Mouse (Mus musculus) limb, embryonic 13.5 days (tissue): ENCODE data around the gene Serp1. TPM values are rescaled to one million over a fixed set of nuclear protein-coding genes. Genes with fewer than 3 reads are reported as not detected.

ENCODE experiments used
- ATAC-seq: fragments of 200-750 bp; cut with Nextera tagmentation; 2 replicates; pipeline ENCODE4 v1.8.0; 2017; ENCODE audit warnings: low read depth, moderate number of reproducible peaks, moderate TSS enrichment; ENCODE audit not compliant: low FRiP score
- H3K27ac ChIP-seq: fragments of 300-500 bp; sonication (generic); 2 replicates; pipeline ENCODE4 v1.5.1; 2015; ENCODE audit warnings: inconsistent platforms, mild to moderate bottlenecking, moderate library complexity
- H3K27me3 ChIP-seq: fragments of 300-500 bp; sonication (generic); 2 replicates; pipeline ENCODE4 v1.6.1; 2015; ENCODE audit warnings: mild to moderate bottlenecking, inconsistent platforms
- H3K36me3 ChIP-seq: fragments of 300-500 bp; sonication (generic); 2 replicates; pipeline ENCODE4 v1.6.1; 2015; ENCODE audit warnings: inconsistent platforms, mild to moderate bottlenecking, moderate library complexity
- H3K4me1 ChIP-seq: fragments of 300-500 bp; sonication (generic); 2 replicates; pipeline ENCODE4 v1.6.1; 2015; ENCODE audit warnings: inconsistent platforms
- H3K4me2 ChIP-seq: fragments of 300-500 bp; sonication (generic); replicated peaks from 2 replicates; pipeline ENCODE4 v1.6.1; 2015; ENCODE audit warnings: inconsistent platforms, mild to moderate bottlenecking, moderate library complexity
- H3K4me3 ChIP-seq: fragments of 300-500 bp; sonication (generic); 2 replicates; pipeline ENCODE4 v1.5.1; 2015; ENCODE audit warnings: moderate library complexity, mild to moderate bottlenecking, inconsistent platforms
- H3K9ac ChIP-seq: fragments of 300-500 bp; sonication (generic); 2 replicates; pipeline ENCODE4 v1.6.1; 2015; ENCODE audit warnings: mild to moderate bottlenecking, inconsistent platforms
- H3K9me3 ChIP-seq: fragments of 300-500 bp; sonication (generic); 2 replicates; pipeline ENCODE4 v1.6.1; 2016; ENCODE audit warnings: inconsistent platforms
- WGBS: fragments of 180-500 bp; shearing (Covaris S2); methylation state at CpG from one replicate; pipeline ENCODE4 v1.1.7; 2015; 5-methylcytosine and 5-hydroxymethylcytosine counted together
- polyA plus RNA-seq: library from polyadenylated mRNA; unstranded; fragments of >200 nt; fragmentation: Nextera tagmentation; extraction: Ambion mirVana; gene quantifications from 2 replicates; pipeline ENCODE4 v1.2.1, GENCODE M21; 2015

The Serp1 gene
- polyA plus RNA-seq, result 175 and 178 TPM in 2 replicates

DNA sequence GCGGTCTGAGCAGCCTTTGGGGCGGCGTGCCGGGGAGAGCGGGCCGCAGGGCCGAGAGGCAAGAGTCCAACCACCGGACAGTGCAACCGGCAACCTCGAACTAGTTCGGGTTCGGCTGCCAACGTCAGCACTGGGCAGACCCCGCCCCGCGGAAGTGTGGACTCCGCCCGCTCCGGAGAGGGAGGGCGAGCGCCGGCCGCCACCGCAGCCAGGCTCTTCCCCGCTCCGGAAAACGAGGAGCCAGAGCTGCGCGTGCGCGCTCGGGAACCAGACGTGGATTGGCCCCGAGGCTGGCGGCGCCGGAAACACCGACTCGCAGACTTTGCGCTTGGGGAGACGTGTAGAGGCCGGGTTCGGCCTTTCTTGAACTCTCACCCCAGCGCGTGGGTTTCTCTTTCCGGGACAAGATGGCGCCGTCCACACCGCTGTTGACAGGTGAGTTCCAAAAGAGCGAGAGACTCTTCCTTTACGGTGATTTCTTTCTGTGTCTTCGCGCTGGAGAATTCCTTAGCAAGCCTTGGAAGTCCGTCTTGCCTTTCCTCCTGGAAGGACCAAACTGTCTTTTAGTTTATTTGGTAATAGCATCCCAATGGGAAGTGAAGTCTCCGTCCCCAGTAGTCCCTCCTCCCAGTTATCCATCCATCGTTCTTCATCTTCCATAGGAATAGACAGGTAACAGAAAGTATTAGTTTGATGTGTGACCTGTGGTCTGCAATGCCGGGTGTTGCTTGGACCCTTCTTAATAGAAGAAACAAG, at the start of gene Serp1, which contains the start of gene Eif2a:
Gene Serp1, minus strand, starts transcription at position 241 of the 756 bp plus-strand sequence.
Gene Eif2a, plus strand, starts transcription at position 170 of the 756 bp plus-strand sequence.
- peak; percentile 98 for ATAC-seq
- H3K4me3 ChIP-seq, result peak within 1 kb of the TSS; percentile 96
- no peaks in the 10 kb centered on the region for H3K27me3 ChIP-seq
- H3K27ac ChIP-seq, result peak within 1 kb of the TSS; percentile 94
- peak within 1 kb of the TSS; percentile 96 for H3K9ac ChIP-seq
- H3K4me2 ChIP-seq, result peak within 1 kb of the TSS; percentile 73
- H3K36me3 ChIP-seq, result peaks cover 20% of the 10 kb centered on the region
- H3K4me1 ChIP-seq, result peaks cover 19% of the 10 kb centered on the region
- H3K9me3 ChIP-seq, result no peaks in the 10 kb centered on the region
- WGBS, result under 1% methylated on average over 57 of the region's 57 CpGs

- Histone ChIP-seq H3K4me3 (no peak overlapping the region), H3K4me1 (no peaks in the 10 kb centered on the region), H3K27ac (no peak overlapping the region), H3K9me3 (no peaks in the 10 kb centered on the region), H3K27me3 (no peaks in the 10 kb centered on the region), H3K36me3 (no peaks in the 10 kb centered on the region), H3K4me2 (no peak overlapping the region), H3K9ac (no peak overlapping the region)
- WGBS, result 65% methylated on average over 3 of the region's 3 CpGs
- no peak for ATAC-seq
These were observed 45.1 kb upstream of the Serp1 start for GRCm38 (mm10) chr3:58570821-58571220.

DNA sequence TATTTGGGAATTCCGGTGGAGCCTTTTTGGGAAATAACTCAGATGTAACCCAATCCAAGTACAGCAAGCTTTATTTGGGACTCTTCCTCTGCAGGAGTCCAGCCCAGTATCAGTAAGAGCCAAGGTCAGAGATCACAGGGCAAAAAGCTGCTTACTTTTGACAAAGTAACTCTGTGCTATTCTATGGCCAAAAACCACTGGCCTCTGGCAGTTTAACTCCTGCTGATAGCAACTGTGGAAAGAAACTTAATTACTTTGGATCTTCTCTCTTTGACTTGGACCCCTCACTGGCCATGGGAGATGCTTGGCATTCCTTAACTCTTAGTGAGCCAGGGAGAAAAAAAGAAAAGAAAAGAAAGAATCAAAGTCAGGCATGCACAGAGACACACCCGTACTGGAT, 35.7 kb upstream of the Serp1 start:
- no peak overlapping the region for H3K9ac ChIP-seq
- no peaks in the 10 kb centered on the region for H3K27me3 ChIP-seq
- WGBS, result 64% methylated on average over 2 of the region's 2 CpGs
- no peak for ATAC-seq
- H3K9me3 ChIP-seq, result 0 out of 2 replicates have a peak, but pooled peaks cover 4% of the 10 kb centered on the region
- H3K4me2 ChIP-seq, result no peak overlapping the region
- H3K36me3 ChIP-seq, result peaks cover 15% of the 10 kb centered on the region
- no peak overlapping the region for H3K27ac ChIP-seq
- no peak overlapping the region for H3K4me3 ChIP-seq
- H3K4me1 ChIP-seq, result no peaks in the 10 kb centered on the region

GRCm38 (mm10) chr3:58559887-58560286, 34.2 kb upstream of the Serp1 start:
- Histone ChIP-seq H3K4me1 (no peaks in the 10 kb centered on the region), H3K36me3 (peaks cover 30% of the 10 kb centered on the region), H3K4me2 (no peak overlapping the region), H3K4me3 (no peak overlapping the region), H3K27ac (no peak overlapping the region), H3K27me3 (no peaks in the 10 kb centered on the region), H3K9ac (no peak overlapping the region), H3K9me3 (0 out of 2 replicates have a peak, but pooled peaks cover 4% of the 10 kb centered on the region)
- WGBS, result 42% methylated on average over 2 of the region's 2 CpGs
- no peak for ATAC-seq

DNA sequence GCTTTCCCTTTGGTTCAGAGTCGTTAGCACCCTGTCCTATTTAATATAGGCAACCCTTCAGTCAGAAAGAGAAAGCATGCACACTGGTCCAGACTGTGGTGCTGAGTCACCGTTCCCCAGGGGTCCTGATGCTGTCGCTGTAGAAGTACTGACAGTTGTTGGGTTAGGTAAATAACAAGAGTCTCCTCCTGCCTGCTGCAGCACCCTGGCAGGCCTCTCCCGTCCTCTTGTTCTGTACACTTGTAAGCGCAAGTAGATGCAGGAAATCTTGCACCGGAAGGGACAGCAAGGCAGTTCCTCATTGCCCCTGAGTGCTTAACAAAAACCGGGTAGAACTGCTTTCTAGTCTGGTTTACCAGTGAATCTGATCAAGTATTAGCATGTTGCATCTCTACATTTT, 31.0 kb upstream of the Serp1 start:
- H3K27me3 ChIP-seq, result no peaks in the 10 kb centered on the region
- no peak for ATAC-seq

DNA sequence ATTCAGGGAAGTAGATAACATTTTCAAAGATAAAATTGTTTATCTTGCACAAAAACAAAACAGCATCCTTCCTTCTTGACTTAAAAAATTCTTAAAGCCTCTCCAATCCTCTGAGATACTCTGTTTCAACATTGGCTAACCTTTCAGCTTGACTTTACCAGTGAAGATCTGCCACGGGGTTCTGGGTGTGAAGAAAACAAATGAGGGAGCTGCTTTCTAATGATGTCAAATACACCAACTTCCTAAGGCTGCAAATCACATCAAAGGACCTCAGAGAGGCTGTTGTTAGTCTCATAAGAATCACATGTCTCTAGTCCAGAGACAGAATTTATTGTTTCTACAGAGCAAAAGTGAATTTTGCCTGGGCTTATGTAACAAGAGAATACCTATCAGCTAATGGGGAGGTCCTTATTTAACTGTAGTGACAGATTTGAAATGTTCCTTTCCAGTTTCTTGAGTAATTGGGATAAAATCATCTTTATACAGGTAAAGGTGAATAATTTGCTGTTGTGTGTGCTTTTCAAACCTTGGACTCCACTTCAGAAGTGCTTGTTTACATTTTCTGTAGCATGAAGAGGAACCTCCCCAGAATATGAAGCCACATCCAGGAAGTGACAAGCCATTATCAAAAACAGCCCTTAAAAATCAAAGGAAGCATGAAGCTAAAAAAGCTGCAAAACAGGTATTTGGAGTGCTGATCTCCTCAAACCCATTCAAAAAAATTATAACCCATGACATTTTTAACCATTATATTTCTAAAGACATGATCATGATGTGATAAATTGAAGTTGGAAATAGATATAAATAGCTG, 26.5 kb upstream of the Serp1 start:
- 68% methylated on average over 1 of the region's 1 CpGs for WGBS
- no peak for ATAC-seq
- Histone ChIP-seq H3K27ac (no peak overlapping the region), H3K9me3 (no peaks in the 10 kb centered on the region), H3K4me3 (no peak overlapping the region), H3K9ac (no peak overlapping the region), H3K4me1 (no peaks in the 10 kb centered on the region), H3K4me2 (no peak overlapping the region), H3K27me3 (no peaks in the 10 kb centered on the region), H3K36me3 (peaks cover 80% of the 10 kb centered on the region)

More for the DNA sequence above, 31.0 kb upstream of the Serp1 start:
- H3K9ac ChIP-seq, result no peak overlapping the region
- H3K27ac ChIP-seq, result no peak overlapping the region
- no peak overlapping the region for H3K4me3 ChIP-seq
- peaks cover 59% of the 10 kb centered on the region for H3K36me3 ChIP-seq
- WGBS, result 87% methylated on average over 7 of the region's 7 CpGs
- H3K9me3 ChIP-seq, result no peaks in the 10 kb centered on the region
- no peak overlapping the region for H3K4me2 ChIP-seq
- no peaks in the 10 kb centered on the region for H3K4me1 ChIP-seq

GRCm38 (mm10) chr3:58536573-58536972, 10.9 kb upstream of the Serp1 start:
- Histone ChIP-seq H3K27ac (no peak overlapping the region), H3K4me2 (no peak overlapping the region), H3K4me1 (no peaks in the 10 kb centered on the region), H3K9ac (no peak overlapping the region), H3K9me3 (no peaks in the 10 kb centered on the region), H3K4me3 (no peak overlapping the region), H3K36me3 (peaks cover 60% of the 10 kb centered on the region), H3K27me3 (no peaks in the 10 kb centered on the region)
- ATAC-seq, result no peak
- WGBS, result 90% methylated on average over 3 of the region's 3 CpGs

- H3K27me3 ChIP-seq, result no peaks in the 10 kb centered on the region
- no peak for ATAC-seq
- peak overlapping the region; percentile 73 for H3K4me2 ChIP-seq
- peak overlapping the region; percentile 96 for H3K4me3 ChIP-seq
- peak overlapping the region; percentile 33; the same call in 1 of the 2 replicates for H3K27ac ChIP-seq
- 10% methylated on average over 4 of the region's 4 CpGs for WGBS
- no peaks in the 10 kb centered on the region for H3K9me3 ChIP-seq
- H3K4me1 ChIP-seq, result peaks cover 19% of the 10 kb centered on the region
- peak overlapping the region; percentile 59 for H3K9ac ChIP-seq
- peaks cover 20% of the 10 kb centered on the region for H3K36me3 ChIP-seq
These were observed 681 bp upstream of the Serp1 start for GRCm38 (mm10) chr3:58526408-58526737.

- under 1% methylated on average over 40 of the region's 40 CpGs for WGBS
- peak; percentile 41 for ATAC-seq
- Histone ChIP-seq H3K4me1 (peaks cover 19% of the 10 kb centered on the region), H3K4me3 (peak overlapping the region; percentile 96), H3K27me3 (no peaks in the 10 kb centered on the region), H3K9ac (peak overlapping the region; percentile 96), H3K4me2 (peak overlapping the region; percentile 73), H3K36me3 (peaks cover 27% of the 10 kb centered on the region), H3K9me3 (no peaks in the 10 kb centered on the region), H3K27ac (peak overlapping the region; percentile 94)
These were observed 526 bp downstream of the Serp1 start for GRCm38 (mm10) chr3:58525166-58525565.

GRCm38 (mm10) chr3:58524246-58524645, 1.4 kb downstream of the Serp1 start:
- H3K9me3 ChIP-seq, result no peaks in the 10 kb centered on the region
- ATAC-seq, result no peak
- H3K27me3 ChIP-seq, result no peaks in the 10 kb centered on the region
- peak overlapping the region; percentile 96 for H3K4me3 ChIP-seq
- H3K27ac ChIP-seq, result no peak overlapping the region
- H3K4me1 ChIP-seq, result peaks cover 19% of the 10 kb centered on the region
- H3K4me2 ChIP-seq, result peak overlapping the region; percentile 73
- 50% methylated on average over 4 of the region's 4 CpGs for WGBS
- H3K36me3 ChIP-seq, result peaks cover 27% of the 10 kb centered on the region
- H3K9ac ChIP-seq, result peak overlapping the region; percentile 96

DNA sequence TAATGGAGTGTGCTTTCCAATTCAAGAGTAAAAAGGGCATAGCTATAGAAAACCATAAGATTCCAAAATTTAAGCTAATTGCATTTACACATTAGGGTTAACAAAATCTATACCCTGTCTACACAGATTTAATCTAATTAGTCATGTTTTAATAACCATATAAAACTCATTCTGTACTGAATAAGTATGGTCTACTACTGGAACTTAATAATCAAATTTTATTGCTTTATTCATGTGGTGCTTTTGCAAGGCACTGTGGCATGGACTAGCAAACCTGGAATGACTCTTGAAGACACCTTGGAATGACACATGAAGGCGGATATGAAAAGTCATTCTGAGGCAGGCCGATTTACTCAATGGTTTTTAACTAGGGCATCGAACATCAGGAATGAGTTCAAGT, 2.3 kb downstream of the Serp1 start:
- no peak overlapping the region for H3K27ac ChIP-seq
- H3K4me2 ChIP-seq, result peak overlapping the region; percentile 73; the same call in 1 of the 2 replicates
- no peaks in the 10 kb centered on the region for H3K9me3 ChIP-seq
- H3K4me3 ChIP-seq, result no peak overlapping the region
- ATAC-seq, result no peak
- WGBS, result 94% methylated on average over 3 of the region's 3 CpGs
- no peaks in the 10 kb centered on the region for H3K27me3 ChIP-seq
- H3K4me1 ChIP-seq, result peaks cover 19% of the 10 kb centered on the region
- peaks cover 27% of the 10 kb centered on the region for H3K36me3 ChIP-seq
- H3K9ac ChIP-seq, result no peak overlapping the region

DNA sequence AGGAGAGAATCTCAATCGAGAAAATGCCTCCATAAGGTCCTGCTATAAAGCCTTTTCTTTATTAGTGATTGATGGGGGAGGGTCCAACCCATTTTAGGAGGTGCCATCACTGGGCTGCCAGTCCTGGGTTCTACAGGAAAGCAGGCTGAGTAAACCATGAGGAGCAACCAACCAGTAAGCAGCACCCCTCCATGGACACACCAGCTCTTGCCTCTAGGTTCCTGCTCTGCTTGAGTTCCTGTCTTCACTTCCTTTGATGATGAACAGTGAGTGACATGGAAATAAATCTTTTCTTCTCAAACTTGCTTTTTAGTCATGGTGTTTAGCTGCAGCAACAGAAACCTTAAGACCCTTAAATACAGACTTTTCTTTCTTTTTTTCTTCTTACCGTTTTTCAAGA, 4.3 kb downstream of the Serp1 start:
- Histone ChIP-seq H3K4me3 (no peak overlapping the region), H3K4me2 (no peak overlapping the region), H3K27me3 (no peaks in the 10 kb centered on the region), H3K36me3 (peaks cover 27% of the 10 kb centered on the region), H3K27ac (no peak overlapping the region), H3K4me1 (peaks cover 13% of the 10 kb centered on the region), H3K9ac (no peak overlapping the region), H3K9me3 (no peaks in the 10 kb centered on the region)
- no peak for ATAC-seq
- 81% methylated on average over 2 of the region's 2 CpGs for WGBS
